Mouse (Mus musculus): ENCODE results near the gene Klhl6. TPM values are rescaled to one million over a fixed set of nuclear protein-coding genes. Genes with fewer than 3 reads are reported as not detected.

Klhl6 gene
- polyA plus RNA-seq, 1 experiment, result 3.0 TPM

DNA sequence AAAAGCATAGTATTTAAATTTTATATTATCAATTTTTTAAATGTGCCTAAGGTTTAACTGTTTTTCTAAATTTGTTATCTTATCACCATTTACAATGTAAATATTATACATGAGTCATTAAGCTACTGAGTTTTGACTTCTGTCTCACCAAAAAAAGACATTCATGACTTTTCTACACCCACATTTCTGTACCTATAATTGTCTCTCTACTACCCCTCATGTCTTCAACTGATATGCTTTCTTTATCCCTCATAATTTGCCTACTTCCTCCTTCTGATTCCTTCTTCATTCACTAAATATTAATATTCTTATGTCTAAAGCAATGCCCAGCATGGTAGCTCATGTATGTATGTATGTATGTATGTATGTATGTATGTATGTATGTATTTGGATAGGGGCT is 13.0 kb upstream of the Klhl6 start:
- no peaks in the 10 kb centered on the region for H3K4me1 ChIP-seq (ENCODE audit: control insufficient read depth, insufficient read depth, insufficient read length, low read length)
- TF ChIP-seq POLR2A (IDR thresholded peaks at IDR 0.05; ENCODE audit: low read depth, low read length) (no peak), CTCF (IDR thresholded peaks at IDR 0.05; ENCODE audit: extremely low read depth, insufficient read length, insufficient replicate concordance, low read depth, low read length) (no peak)
- H3K27me3 ChIP-seq (ENCODE audit: control insufficient read depth, insufficient read depth, low read length), result no peaks in the 10 kb centered on the region
- no peak overlapping the region for H3K4me3 ChIP-seq (ENCODE audit: low read depth, low read length)
- no peaks in the 10 kb centered on the region for H3K36me3 ChIP-seq (ENCODE audit: control insufficient read depth, insufficient read depth, low read length)
- no peak overlapping the region for H3K27ac ChIP-seq (ENCODE audit: insufficient read depth, low read depth, low read length)

DNA sequence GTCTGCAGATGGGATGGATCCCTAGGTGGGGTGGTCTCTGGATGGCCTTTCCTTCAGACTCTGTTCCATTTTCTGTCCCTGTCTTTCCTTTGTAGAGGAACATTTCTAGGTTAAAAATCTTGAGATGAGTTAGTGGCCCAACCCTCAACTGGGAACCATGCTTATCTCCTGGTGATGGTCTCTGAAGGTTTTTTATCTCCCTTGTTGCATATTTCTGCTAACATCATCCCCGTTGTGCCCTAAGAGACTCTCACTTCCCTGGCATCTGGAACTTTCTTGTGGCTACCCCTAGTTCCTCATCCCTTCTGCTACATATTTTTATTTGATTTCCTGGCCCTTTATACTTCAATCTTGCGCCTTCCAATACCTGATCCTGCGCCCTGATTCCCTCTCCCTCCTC is 10.4 kb upstream of the Klhl6 start:
- no peaks in the 10 kb centered on the region for H3K4me1 ChIP-seq (ENCODE audit: control insufficient read depth, insufficient read depth, insufficient read length, low read length)
- WGBS, result 92% methylated on average over 3 of the region's 3 CpGs
- TF ChIP-seq POLR2A (IDR thresholded peaks at IDR 0.05; ENCODE audit: low read depth, low read length) (no peak), CTCF (IDR thresholded peaks at IDR 0.05; ENCODE audit: extremely low read depth, insufficient read length, insufficient replicate concordance, low read depth, low read length) (no peak)
- no peaks in the 10 kb centered on the region for H3K36me3 ChIP-seq (ENCODE audit: control insufficient read depth, insufficient read depth, low read length)
- H3K27ac ChIP-seq (ENCODE audit: insufficient read depth, low read depth, low read length), result no peak overlapping the region
- no peaks in the 10 kb centered on the region for H3K27me3 ChIP-seq (ENCODE audit: control insufficient read depth, insufficient read depth, low read length)
- no peak overlapping the region for H3K4me3 ChIP-seq (ENCODE audit: low read depth, low read length)

GRCm38 (mm10) chr16:19990536-19990935 is 7.7 kb upstream of the Klhl6 start:
- H3K4me1 ChIP-seq (ENCODE audit: control insufficient read depth, insufficient read depth, insufficient read length, low read length), result no peaks in the 10 kb centered on the region
- no peaks in the 10 kb centered on the region for H3K27me3 ChIP-seq (ENCODE audit: control insufficient read depth, insufficient read depth, low read length)
- no peaks in the 10 kb centered on the region for H3K36me3 ChIP-seq (ENCODE audit: control insufficient read depth, insufficient read depth, low read length)
- H3K4me3 ChIP-seq (ENCODE audit: low read depth, low read length), result no peak overlapping the region
- TF ChIP-seq CTCF (IDR thresholded peaks at IDR 0.05; ENCODE audit: extremely low read depth, insufficient read length, insufficient replicate concordance, low read depth, low read length) (no peak), POLR2A (IDR thresholded peaks at IDR 0.05; ENCODE audit: low read depth, low read length) (no peak)
- no peak overlapping the region for H3K27ac ChIP-seq (ENCODE audit: insufficient read depth, low read depth, low read length)

DNA sequence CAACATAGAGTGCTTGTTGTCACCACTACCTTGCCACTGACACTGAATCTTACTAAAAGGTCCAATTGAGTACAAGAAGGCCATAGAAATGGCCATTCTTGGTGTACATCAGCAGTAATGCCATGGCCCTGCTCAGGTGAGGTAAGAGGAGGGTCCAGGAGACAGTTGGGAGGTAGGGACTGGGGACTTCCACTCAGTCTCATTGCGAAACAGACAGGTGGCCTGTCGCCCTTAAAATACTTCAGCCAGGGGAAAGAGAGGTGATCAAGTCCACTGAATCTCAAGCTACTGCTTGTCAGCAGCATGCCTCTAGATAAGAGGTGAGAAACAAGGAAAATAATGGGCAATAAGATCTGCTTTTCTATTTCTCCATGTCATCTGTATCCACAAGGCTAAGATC is 4.8 kb upstream of the Klhl6 start:
- Histone ChIP-seq H3K27me3 (ENCODE audit: control insufficient read depth, insufficient read depth, low read length) (no peaks in the 10 kb centered on the region), H3K4me3 (ENCODE audit: low read depth, low read length) (no peak overlapping the region), H3K27ac (ENCODE audit: insufficient read depth, low read depth, low read length) (no peak overlapping the region), H3K36me3 (ENCODE audit: control insufficient read depth, insufficient read depth, low read length) (no peaks in the 10 kb centered on the region), H3K4me1 (ENCODE audit: control insufficient read depth, insufficient read depth, insufficient read length, low read length) (no peaks in the 10 kb centered on the region)
- TF ChIP-seq POLR2A (IDR thresholded peaks at IDR 0.05; ENCODE audit: low read depth, low read length) (no peak), CTCF (IDR thresholded peaks at IDR 0.05; ENCODE audit: extremely low read depth, insufficient read length, insufficient replicate concordance, low read depth, low read length) (no peak)
- WGBS, result 78% methylated on average over 2 of the region's 2 CpGs

DNA sequence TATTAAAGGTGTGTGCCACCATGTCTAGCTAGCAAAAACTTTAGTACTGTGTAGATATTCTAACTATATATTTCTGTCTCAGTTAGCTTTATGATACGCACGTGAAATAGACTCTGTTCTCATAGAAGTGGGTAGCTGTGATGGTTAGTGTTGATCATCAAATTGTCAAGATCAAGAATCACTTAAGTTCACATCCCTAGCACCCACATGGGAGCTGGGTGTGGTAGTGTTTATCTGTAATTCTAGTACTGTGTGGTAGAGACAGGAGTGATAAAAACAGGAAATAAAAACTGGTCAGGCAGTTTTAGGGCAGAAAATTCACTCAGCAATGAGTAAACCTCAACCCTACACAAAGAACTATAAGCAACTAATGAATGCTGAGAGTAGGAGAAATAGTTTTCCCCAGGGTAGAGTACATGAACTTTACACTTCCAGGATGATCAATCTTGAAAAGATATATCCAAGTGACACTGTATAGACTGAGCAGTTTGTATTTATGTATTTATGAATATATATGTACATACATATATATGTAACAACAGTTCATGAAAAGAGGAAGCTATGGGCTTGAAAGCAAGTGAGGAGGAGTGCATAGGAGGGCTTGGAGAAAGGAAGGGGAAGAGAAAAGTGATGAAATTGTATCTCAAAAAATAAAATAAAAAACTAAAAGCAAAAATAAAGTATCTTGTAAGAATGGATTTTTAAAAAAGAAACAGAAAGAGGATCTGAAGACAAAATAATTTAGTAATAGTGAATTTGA is 2.2 kb upstream of the Klhl6 start:
- no peak for TF ChIP-seq POLR2A (IDR thresholded peaks at IDR 0.05; ENCODE audit: low read depth, low read length)
- no peak for TF ChIP-seq CTCF (IDR thresholded peaks at IDR 0.05; ENCODE audit: extremely low read depth, insufficient read length, insufficient replicate concordance, low read depth, low read length)
- Histone ChIP-seq H3K36me3 (ENCODE audit: control insufficient read depth, insufficient read depth, low read length) (no peaks in the 10 kb centered on the region), H3K4me3 (ENCODE audit: low read depth, low read length) (no peak overlapping the region), H3K4me1 (ENCODE audit: control insufficient read depth, insufficient read depth, insufficient read length, low read length) (no peaks in the 10 kb centered on the region), H3K27me3 (ENCODE audit: control insufficient read depth, insufficient read depth, low read length) (no peaks in the 10 kb centered on the region), H3K27ac (ENCODE audit: insufficient read depth, low read depth, low read length) (no peak overlapping the region)
- 91% methylated on average over 2 of the region's 2 CpGs for WGBS

- 85% methylated on average over 4 of the region's 4 CpGs for WGBS
- H3K4me3 ChIP-seq (ENCODE audit: low read depth, low read length), result no peak overlapping the region
- no peaks in the 10 kb centered on the region for H3K27me3 ChIP-seq (ENCODE audit: control insufficient read depth, insufficient read depth, low read length)
- H3K36me3 ChIP-seq (ENCODE audit: control insufficient read depth, insufficient read depth, low read length), result no peaks in the 10 kb centered on the region
- TF ChIP-seq CTCF (IDR thresholded peaks at IDR 0.05; ENCODE audit: extremely low read depth, insufficient read length, insufficient replicate concordance, low read depth, low read length) (no peak), POLR2A (IDR thresholded peaks at IDR 0.05; ENCODE audit: low read depth, low read length) (no peak)
- H3K27ac ChIP-seq (ENCODE audit: insufficient read depth, low read depth, low read length), result no peak overlapping the region
- H3K4me1 ChIP-seq (ENCODE audit: control insufficient read depth, insufficient read depth, insufficient read length, low read length), result no peaks in the 10 kb centered on the region
These were observed 722 bp upstream of the Klhl6 start for GRCm38 (mm10) chr16:19983559-19983958.

DNA sequence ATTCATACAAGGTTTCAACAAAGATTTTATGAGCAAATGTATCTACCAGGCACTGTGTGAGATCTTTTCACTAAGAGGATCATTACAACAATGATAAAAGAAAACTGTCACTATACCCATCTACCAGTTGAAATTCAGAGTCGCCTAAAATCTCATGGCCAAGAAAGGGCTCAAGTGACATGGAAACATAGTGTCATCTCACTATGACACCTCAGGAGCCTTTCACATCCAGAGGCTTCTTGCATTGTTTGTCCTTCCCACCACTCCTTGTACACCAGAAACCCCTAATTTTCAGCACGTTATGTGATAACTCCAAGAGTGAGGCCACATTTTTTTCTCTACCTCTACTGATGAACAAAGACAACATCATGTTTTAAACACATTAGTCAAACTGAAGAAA is 1.2 kb downstream of the Klhl6 start:
- Histone ChIP-seq H3K4me1 (ENCODE audit: control insufficient read depth, insufficient read depth, insufficient read length, low read length) (no peaks in the 10 kb centered on the region), H3K27me3 (ENCODE audit: control insufficient read depth, insufficient read depth, low read length) (no peaks in the 10 kb centered on the region), H3K27ac (ENCODE audit: insufficient read depth, low read depth, low read length) (no peak overlapping the region), H3K4me3 (ENCODE audit: low read depth, low read length) (no peak overlapping the region), H3K36me3 (ENCODE audit: control insufficient read depth, insufficient read depth, low read length) (no peaks in the 10 kb centered on the region)
- no peak for TF ChIP-seq POLR2A (IDR thresholded peaks at IDR 0.05; ENCODE audit: low read depth, low read length)
- no peak for TF ChIP-seq CTCF (IDR thresholded peaks at IDR 0.05; ENCODE audit: extremely low read depth, insufficient read length, insufficient replicate concordance, low read depth, low read length)
- 79% methylated on average over 2 of the region's 2 CpGs for WGBS

Data from small intestine, adult 2 months (tissue).